Mouse (Mus musculus): Measurements from ENCODE around the gene Sept9.

The Sept9 gene

DNA sequence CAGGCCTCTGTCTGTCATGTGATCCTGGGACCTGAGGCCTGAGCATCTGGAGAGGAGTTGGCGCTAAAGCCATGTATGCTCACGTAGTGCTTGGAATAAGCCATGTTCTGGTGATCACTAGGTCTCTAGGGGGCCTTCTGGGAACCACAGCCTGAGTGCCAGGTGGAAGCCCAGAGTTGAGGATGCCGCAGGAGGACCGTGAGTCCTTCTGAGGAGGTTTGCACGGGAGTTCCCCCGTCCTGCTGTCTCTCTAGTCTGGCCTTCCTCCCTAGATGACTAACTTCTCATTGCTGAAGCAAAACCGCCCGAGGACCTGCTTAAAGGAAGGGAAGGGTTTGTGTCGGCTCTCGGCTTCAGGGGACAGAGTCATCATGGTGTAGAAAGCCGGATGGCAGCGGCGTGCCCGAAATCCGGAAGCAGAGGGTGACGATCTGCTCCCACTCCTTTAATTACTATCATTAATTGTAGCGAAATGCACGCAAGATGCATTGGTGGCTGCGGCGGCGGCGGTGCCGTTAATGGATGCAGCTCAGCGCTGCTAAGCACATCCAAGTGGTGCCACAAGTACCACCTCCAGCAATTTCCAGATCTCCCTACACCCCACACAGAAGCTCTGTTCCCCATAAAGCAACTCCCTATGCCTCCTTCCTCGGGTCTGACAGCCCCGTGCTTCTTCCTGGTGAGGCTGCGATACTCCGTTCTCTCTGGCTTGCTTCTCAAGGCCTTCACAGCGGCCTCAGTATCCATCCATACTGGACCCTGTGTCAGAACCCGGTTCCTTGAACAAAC lies 92.0 kb downstream of the Sept9 start:
- peak in 1 of 2 experiments; percentile 39 for DNase-seq (ENCODE audit: low spot score in 2 of 2)

DNA sequence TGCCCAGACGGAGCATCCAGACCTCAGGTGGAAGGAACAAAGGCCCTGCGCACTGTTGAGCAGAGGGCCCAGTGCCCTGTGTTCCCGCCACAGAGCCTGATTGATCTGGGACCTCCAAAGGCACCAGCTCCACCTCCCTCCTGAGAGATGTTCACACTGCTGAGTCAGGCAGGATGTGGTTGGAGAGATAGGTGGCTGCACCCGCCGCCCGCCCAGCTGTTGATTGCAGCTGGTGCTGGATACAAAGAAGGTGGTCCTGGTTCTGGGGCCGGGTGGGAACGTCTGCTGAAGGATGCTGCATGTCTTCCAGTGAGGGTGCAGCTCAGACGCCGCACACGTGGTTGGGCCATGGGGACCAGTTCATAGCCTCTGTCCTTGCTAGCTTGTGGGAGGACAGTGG lies 93.0 kb downstream of the Sept9 start:
- no peak for DNase-seq (ENCODE audit: low spot score in 2 of 2)

DNA sequence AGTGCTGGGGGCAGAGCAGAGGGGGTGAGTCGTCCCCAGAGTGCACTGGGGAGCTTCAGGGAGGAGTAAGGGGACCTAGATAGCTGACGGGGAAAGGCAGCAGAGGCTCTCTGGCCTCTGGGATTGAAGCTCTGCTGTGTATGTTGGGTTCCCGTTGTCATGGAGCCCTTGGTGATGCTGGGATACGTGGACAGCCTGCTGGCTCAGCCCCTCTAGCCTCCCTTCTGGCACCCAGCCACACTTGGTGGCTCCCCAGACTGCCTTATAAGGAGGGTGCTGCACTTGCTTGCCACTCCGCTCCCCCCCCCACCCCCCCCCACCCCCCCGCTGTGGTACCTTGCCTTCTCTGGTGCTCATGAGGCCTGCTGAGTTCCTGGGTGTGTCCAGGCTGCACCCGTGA lies 95.8 kb downstream of the Sept9 start:
- DNase-seq (ENCODE audit: low spot score in 2 of 2): no peak

DNA sequence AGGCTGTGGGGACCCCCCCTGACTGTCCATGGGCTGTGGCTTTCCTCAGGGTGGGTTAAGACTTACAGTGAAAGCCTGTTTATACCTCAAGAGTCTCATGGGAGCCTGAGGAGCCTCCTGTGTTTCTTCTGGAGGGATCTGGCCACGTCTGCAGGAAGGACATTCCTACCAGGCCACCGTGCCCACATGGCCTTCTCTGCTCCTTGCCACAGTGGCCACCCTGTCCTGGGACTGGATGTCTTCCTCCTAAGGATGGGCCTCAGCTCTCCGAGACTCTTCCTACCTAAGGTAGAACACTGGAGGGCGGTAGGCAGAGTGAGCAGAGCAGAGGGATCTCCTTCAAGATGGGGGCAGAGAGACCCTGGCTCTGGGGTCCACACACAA lies 96.6 kb downstream of the Sept9 start:
- DNase-seq (ENCODE audit: low spot score in 2 of 2): no peak

DNA sequence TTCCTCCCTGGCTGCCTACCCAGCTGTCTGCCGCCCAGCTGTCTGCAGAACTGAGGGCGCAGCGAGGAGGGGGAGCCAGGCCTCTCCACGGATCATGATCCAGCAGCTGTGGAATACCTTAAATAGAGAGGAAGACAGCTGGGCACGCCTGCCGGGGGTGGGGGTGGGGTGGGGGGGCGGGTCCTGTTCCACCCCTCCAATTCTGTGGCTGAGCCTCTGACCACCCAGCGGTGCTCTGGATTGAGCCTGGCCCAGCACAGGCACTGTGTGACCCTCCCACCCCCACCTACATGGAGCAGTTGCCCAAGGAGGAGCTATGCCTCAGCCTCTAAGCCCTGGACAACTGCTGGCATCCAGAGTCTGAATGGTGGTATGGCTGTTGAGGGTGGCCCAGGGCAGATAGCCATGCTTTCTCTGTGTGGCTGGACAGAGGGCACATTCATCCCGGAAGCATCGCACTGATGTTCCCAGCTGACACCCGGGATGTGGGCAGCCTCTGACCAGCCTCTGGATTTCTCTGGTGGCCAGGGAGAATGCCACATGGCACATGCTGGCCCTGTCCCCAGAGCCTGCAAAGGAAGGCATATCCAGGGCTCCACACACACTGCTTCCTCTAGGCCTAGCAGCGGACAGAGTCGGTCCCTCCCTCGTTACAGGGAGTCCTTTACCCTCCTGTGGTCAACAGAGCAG lies 97.2 kb downstream of the Sept9 start:
- no peak for DNase-seq (ENCODE audit: low spot score in 2 of 2)

DNA sequence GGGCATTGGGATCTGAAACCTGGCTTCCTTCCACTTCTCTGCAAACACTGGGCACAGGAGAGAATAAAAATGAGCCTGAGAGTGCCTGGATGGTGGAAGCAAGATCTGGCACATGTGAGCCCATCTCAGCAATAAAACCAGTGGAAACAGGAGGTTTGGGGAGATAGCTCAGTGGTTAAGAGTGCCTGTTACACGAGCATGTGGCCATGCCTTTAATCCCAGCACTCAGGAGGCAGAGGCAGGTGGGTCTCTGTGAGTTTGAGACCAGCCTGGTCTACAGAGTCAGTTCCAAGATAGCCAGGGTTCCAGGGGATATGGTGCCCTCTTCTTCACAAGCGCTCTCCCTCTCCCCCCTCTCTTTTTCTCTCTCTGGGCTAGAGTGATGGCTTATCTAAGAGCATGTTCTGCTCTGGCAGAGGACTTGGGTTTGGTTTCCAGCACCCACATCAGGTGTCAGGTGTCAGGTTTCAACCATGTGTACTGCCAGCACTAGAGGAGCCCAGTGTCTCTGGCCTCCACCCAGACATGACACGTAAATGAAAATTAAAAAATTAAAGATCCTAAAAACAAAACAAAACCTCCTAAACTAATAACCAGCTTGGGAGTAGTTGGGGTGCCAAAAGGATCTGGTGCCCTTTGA lies 97.8 kb downstream of the Sept9 start:
- DNase-seq (ENCODE audit: low spot score in 2 of 2): no peak

DNA sequence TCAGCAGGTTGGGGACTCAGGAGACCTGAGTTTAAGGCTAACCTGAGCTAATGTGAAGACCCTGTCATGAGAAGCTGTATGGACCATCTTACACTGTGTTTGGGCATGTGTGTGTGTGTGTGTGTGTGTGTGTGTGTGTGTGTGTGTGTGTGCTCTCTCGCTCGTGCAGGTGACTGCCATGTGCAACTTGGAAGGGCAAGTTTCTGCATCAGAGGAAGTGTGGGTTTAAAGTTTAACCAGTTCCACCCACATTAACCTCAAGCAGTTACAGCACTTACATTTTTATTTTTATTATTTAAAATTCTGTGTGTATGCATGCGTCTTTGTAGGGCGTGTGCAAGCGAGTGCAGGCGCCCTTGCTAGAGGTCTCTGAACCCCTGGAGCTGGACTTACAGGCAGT lies 100.3 kb downstream of the Sept9 start:
- no peak for DNase-seq (ENCODE audit: low spot score in 2 of 2)

DNA sequence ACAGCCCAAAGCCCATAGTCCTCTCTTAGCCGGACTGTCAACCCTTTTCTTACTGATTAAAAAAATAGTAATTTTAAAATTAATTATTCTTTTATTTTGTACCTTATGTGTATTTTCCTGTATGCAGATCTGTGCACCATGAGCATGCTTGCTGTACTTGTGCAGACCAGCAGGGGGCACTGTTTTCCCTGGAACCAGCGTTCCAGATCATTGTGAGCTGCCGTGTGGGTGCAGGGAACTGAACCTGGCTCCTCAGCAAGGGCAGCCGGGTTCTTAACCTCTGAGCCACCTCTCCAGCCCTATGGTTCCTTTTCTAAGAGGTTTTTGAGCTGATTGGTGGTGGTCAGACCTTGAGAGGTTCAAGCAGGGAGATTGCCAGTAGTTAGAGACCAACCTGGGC lies 101.3 kb downstream of the Sept9 start:
- DNase-seq (ENCODE audit: low spot score in 2 of 2): no peak

DNA sequence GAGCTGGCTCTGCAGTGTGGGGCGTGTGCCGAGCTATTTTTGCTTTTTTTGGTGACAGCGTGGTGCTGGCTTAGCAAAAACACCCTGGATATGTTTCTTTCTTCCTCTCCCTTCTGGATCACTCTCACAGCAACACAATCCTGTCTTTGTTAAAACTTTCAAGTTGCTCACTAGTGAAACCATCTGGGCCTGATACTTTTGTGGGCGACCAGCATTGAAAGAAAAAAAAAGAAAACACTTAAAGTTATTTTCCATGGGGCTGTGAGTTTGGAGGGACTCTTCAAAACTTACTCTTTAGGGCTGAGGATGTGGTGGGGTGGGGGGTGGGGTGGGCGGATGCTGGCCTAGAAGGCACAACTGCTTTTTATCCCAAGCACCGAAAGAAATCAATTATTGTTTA lies 102.3 kb downstream of the Sept9 start:
- DNase-seq (ENCODE audit: low spot score in 2 of 2): peak in 1 of 2 experiments; percentile 41

DNA sequence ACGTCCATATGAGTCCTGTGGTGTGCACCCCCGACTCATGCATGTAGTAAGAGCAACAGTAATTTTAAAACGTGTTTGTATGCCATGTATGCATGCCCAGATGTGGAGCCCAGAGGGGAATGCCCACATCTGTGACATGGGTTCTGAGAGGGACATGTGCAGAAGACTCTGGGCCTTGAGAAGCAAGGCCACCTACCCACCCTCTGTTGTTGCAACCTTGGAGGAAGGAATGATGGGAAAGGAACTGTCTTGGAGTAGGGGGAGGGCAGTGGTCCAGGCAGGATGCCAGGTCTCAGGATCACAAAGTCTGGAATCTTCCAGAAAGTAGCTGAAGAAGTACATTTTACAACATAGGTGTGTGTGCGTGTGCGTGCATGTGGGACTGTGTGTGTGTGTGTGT lies 102.9 kb downstream of the Sept9 start:
- no peak for DNase-seq (ENCODE audit: low spot score in 2 of 2)

DNA sequence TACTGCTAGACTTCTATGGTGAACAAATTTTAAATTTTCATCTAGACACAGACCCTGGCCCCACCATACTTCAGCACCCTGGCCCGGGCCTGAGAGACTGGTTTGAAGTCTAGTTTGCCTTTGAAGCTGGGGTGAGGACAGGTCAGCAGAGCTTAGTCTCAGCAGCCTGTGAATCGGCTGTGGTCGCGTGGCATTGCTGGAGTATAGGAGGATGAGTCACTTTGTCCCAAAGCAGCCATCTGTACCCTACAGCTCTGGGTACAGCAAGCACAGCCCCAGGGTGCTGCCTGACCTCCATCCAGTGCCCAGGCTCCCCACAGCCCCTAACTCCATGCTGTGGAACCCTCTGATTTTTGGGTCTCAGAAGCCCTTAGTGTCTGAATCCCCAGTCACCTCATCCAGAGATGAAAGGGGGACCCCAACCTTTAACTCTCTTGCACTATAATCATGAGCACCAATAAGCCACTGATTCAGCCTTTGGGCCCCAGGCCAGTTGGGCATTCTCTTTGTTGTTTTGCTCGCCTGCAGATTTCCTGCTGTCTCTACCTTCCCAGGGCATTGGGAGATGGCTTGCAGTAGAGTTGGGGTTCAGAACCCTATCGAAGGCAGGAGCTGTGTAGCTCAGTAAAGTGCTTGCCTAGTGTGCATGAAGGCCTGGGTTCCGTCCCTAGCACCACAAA lies 106.2 kb downstream of the Sept9 start:
- DNase-seq (ENCODE audit: low spot score in 2 of 2): no peak

DNA sequence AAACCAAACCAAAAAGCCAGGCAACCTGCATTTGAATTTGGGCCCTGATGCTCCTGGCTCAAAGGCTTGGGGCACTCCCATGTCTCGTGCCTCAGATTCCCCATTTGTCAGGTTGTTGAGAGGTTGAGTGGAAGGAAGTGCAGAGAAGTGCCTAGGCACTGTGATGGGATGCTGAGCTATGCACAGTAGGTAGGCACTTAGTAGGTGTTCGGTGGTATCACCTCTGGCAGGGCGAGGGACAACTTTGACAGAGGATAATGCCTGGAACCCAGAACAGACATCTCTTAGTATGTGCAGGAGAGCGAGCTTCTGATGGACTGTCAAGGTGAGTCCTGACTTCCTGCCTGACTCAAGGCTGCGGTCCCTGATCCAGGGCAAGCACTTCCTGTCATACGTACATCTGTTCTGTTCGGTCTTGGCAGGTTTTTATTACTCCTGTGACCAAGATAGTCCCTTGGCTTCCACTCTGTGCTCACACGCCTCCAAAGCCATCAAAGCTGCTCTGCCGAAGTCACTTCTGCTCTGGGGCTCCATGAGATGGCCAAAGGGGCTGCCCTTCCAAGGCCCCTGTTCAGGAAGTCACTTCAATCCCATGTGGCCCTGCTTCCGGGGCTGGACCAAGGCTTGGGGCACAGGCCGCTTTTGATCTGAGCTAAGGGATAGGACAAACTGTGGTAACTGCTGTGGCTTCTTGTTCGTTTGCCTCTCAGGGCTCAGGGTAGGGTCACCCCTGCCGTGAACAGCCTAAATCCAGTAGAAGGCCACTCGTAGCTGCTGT lies 107.0 kb downstream of the Sept9 start:
- no peak for DNase-seq (ENCODE audit: low spot score in 2 of 2)

DNA sequence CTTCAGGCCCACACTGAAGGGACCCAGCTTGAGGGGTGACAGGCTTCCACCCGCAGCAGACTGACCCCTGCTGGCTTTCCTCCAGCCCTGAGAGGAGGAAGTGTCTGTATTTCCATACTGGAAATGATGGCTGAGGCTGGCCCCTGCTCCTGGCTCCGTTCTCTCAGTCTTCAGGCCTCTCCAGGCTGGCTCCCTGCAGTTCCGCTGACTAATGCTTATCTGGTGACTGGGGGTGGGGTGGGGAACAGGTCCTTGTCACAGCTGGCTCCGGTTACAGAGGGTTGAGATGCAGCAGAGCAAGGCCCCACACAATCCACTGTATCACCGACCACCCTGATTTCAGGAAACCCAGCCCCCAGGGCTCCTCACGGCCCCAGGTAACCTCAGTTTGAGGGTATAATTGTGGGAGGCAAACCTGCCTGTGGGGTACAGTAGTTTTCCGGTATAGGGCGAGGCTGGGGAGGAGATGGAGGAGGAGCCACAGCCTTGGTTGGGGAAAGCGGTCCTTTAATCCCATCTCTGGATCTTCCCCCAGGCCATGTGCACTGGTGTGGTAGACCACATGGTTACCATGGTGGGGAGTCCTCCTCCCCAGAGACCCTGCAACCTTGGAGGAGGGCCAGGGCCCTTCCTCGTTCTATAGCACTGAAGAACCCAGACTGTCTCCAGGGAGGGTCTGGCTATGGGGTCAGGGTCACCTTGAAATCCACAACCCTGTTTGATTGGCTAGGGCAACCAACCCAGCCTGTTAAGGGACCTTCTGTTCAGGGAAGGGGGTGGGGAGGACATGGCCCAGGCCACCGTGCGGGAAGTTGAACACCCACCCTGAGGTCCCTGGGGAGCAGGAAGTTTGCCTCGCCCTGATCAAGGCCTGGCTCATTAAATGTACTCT lies 108.7 kb downstream of the Sept9 start:
- peak in 1 of 2 experiments; percentile 28 for DNase-seq (ENCODE audit: low spot score in 2 of 2)

DNA sequence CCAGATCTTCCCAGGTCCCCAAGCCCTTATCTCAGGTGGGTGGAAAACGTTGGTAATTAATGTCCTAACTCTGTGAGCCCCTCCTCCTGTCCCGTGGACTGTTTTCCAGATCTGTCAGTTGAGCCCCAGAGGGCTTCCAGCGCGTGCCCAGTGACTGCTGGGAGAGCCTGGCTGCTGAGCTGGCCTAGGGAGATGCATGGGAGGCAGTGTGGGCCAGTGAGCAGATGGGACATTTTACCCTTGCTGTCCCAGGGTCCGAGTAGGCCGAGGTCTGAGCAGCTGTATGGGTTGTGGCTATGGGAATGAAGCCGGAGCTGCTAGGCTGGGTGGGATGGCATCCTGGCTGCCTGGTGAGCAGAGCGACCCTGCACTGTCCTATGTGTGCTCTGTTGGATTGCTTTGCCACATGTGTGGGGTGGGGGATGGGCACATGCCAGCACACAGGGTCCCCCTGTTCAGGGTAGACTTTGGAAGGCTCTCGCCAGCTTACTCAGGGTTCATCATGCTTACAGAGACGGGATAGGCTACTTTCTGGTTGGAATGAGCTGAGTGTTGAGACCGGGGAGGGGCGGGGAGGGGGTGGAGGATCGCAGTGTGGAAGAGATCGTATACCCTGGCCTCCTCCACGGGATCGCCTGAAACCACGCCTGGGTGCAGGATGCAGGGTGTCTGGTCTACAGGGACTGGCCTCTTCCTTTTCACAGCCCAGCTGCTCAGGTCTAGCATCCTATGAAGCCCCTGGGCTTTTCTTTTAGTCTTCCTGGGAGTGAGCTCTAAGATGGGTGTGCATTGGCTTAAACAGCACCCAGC lies 109.9 kb downstream of the Sept9 start:
- no peak for DNase-seq (ENCODE audit: low spot score in 2 of 2)

DNA sequence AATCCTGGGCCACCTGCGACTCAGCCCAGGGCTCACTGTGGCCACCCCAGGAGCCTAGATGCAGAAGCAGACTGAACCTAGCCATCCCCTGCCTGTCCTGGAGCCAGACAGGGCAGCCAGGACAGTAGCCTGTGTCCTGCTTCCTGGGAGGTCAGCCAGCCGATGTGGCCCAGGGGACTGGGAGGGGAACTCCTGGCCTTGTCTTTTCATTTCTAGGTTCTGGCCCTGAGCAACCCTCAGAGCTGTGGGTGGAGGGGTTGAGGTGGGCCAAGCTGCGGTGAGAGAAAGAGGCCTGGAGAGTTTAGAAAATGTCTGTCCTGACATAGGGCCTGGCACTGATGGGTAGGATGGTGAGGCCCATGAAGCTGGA lies 110.4 kb downstream of the Sept9 start:
- no peak for DNase-seq (ENCODE audit: low spot score in 2 of 2)

DNA sequence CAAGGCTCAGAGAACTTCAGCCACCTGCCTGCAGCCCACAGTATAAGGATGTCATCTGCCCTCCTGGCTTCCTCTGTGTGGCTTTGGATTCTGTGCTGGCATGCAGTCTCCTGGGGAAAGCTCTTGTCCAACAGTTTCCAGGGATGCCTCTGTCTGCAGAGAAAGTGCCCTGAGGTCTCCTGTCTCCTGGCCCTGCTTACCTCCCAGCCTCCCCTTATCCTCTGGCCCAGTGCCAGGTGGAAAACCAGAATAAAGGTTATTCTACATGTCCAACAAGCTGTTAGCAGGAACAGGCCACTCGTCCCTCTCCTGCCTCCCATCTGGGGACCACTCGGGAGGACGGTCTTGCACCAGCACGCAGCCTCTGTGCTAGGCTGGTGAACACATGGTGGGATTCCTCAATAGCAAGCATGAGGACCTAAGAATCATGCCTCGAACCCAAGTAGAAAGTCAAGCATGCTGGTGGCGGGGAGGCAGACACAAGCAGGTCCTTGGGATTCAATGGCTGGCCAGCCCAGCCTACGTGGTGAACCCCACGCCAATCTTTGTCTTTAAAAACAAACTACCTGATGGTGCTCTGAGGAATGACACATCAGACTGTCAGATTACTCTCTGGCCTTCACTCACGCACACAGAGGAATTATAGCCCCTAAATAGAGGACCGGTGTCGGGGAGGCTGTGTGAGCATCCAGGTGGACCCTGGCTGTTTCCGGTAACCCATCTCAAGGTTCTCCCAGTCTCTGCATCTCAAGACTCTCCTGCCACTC lies 111.1 kb downstream of the Sept9 start:
- DNase-seq (ENCODE audit: low spot score in 2 of 2): no peak

DNA sequence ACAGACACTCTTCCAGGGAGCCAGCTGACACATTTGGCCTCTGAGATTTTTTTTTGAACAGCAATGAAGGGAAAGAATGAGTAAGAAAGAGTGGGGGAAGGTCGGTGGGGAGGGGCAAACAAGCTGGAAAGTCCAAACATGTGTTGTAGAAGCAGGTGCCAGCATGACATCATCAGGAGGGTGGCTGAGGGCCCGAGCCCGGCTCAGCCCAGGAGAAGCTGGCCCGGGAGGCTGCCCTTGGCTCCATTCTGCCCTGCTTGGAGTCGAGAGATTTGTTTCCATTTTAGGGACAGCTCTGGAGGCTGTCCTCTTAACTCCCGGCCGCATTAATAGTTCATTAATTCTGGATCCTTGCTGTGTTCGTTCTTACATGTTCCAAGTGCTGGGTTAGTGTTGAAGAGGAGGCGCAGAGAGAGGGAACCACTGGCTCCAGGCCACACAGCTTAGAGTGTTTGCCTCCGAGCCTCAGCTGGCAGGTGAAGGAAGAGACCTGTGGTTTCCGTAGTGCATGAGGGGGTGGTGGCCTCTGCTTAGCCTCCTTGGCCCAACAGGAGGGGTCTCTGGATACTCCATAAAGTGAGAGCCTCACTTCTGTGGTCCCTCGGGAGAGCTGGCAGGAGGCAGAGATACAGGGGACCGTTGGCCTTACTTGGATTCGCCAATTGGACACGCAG lies 111.8 kb downstream of the Sept9 start:
- DNase-seq (ENCODE audit: low spot score in 2 of 2): peak in 1 of 2 experiments; percentile 36

Data from frontal cortex, postnatal 36 days (tissue).